Mouse (Mus musculus): ENCODE measurements at regions not wholly inside any gene's neighbourhood (a gene's known extent, or its start where the extent isn't known, plus 50 kb on each side); places are given as distances from the start of the nearest gene placed in this dataset.
"Not testable (repeated sequence)": the region's sequence is repeated elsewhere in the genome, so short reads cannot be mapped to it uniquely, and the experiment has no call there.

- DNase-seq: no peak
Measured at GRCm38 (mm10) chr11:16559001-16559699, 50.9 kb upstream of the Sec61g start.

GRCm38 (mm10) chr11:16561727-16562126, 53.4 kb upstream of the Sec61g start:
- DNase-seq: no peak

- no peak for DNase-seq
Measured at GRCm38 (mm10) chr11:16589085-16589680, 80.9 kb upstream of the Sec61g start.

- DNase-seq: no peak
Measured at GRCm38 (mm10) chr11:16590541-16590940, 82.3 kb upstream of the Sec61g start.

- DNase-seq: peak; percentile 17
Measured at GRCm38 (mm10) chr11:16591471-16591921, 83.2 kb upstream of the Sec61g start.

GRCm38 (mm10) chr11:16592006-16592405, 83.7 kb upstream of the Sec61g start:
- no peak for DNase-seq

- DNase-seq: no peak
Measured at GRCm38 (mm10) chr11:16592766-16593165, 84.5 kb upstream of the Sec61g start.

GRCm38 (mm10) chr11:16594832-16595231, 86.5 kb upstream of the Sec61g start:
- no peak for DNase-seq

GRCm38 (mm10) chr11:16597038-16597830, 89.0 kb upstream of the Sec61g start:
- no peak for DNase-seq

- no peak for DNase-seq
Measured at GRCm38 (mm10) chr11:16602947-16603346, 94.7 kb upstream of the Sec61g start.

GRCm38 (mm10) chr11:16606435-16607214, 98.3 kb upstream of the Sec61g start:
- DNase-seq: no peak

- not testable (repeated sequence) for DNase-seq
Measured at GRCm38 (mm10) chr11:16607900-16608422, 99.7 kb upstream of the Sec61g start.

GRCm38 (mm10) chr11:16611741-16612140, 103.5 kb upstream of the Sec61g start:
- DNase-seq: no peak

- DNase-seq: no peak
Measured at GRCm38 (mm10) chr11:16612524-16612923, 104.2 kb upstream of the Sec61g start.

- DNase-seq: no peak
Measured at GRCm38 (mm10) chr11:16619736-16620135, 111.5 kb upstream of the Sec61g start.

GRCm38 (mm10) chr11:16623694-16624093, 115.4 kb upstream of the Sec61g start:
- DNase-seq: no peak

GRCm38 (mm10) chr11:16627294-16628085, 119.2 kb upstream of the Sec61g start:
- no peak for DNase-seq

GRCm38 (mm10) chr11:16629410-16630129, 121.3 kb upstream of the Sec61g start:
- no peak for DNase-seq

GRCm38 (mm10) chr11:16635796-16636195, 116.2 kb upstream of the Egfr start:
- DNase-seq: not testable (repeated sequence)

- DNase-seq: no peak
Measured at GRCm38 (mm10) chr11:16637679-16638078, 114.3 kb upstream of the Egfr start.

- DNase-seq: no peak
Measured at GRCm38 (mm10) chr11:16638349-16638748, 113.7 kb upstream of the Egfr start.
